Mouse (Mus musculus): ENCODE measurements around the gene Gm19684. TPM values are rescaled to one million over a fixed set of nuclear protein-coding genes. Genes with fewer than 3 reads are reported as not detected.
"Not testable (repeated sequence)": the region's sequence is repeated elsewhere in the genome, so short reads cannot be mapped to it uniquely, and the experiment has no call there.

Gm19684 gene
- polyA plus RNA-seq, 1 experiment from 2014 or later = not detected

DNA sequence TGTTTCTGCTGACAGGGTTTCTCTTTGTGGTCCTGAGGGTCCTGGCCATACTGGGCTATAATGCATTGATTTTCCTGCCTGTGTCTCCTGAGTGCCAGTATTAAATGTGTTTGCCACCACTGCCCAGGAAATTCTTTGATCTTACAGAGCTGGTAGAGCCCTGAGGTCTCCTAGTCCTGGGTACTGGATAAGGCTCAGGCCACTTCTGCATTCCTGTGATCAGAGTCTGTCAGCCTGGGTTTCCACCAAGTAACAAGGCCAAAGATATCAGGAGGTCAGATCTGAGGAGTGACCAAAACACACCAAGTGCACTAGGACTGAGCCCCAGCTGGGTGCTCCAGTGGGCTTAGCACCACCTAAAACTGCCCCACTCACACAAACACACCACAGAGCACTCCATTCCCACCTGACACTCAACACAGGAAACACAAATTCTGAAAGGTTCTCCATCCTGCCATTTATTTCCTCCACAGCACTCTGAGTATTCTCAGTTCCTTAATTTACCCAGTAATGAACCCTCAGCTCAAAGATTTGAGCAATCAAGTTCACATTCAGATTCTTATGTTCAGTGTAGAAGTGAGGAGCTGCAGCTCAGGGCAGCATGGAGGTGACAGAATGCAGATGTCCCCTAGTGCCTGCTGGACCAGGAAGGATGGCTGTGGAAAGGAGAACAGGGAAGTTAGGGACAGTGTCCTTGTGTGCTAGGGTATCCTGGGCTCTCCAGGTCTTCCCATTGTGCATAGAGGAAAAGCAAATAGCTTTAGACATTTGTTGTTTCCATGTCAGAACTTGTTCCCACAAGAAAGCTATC, 14.1 kb downstream of the Gm19684 start:
- H3K4me1 ChIP-seq (replicated peaks); ATAC-seq (ENCODE audit: insufficient read depth); H3K9me3 ChIP-seq (replicated peaks); H3K36me3 ChIP-seq (replicated peaks); H3K9ac ChIP-seq; H3K4me2 ChIP-seq; H3K27ac ChIP-seq (replicated peaks); H3K4me3 ChIP-seq (replicated peaks): not testable (repeated sequence)
- peaks cover 15% of the 10 kb centered on the region for H3K27me3 ChIP-seq

DNA sequence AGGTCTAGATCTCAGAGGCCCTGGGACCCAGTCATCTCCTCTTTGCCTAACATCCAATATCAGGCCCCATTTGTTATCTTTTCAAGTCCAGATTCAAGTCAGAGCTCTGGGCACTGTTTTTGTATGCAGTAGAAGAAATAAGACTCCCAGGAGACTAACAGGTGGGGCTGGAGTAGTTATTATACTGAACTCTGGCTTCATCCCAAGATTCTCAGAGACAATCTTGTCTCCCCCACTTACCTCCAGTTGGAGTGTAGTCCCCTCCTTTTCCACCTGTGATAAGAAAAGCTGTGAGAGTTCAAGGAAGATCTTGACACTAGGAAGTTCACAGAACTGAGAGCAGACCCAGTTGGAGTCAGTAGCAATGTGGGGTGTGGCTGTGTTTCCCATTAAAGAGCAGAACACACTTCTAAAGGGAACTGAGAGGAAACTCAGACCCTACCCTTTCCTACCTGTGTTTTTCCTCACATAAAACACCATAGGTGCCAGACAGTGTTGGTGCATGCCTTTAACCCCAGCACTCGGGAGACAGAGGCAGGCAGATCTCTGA, 14.9 kb downstream of the Gm19684 start:
- H3K27me3 ChIP-seq = peaks cover 22% of the 10 kb centered on the region
- not testable (repeated sequence) for H3K27ac ChIP-seq (replicated peaks); H3K9ac ChIP-seq; H3K4me3 ChIP-seq (replicated peaks); H3K36me3 ChIP-seq (replicated peaks); H3K4me2 ChIP-seq; ATAC-seq (ENCODE audit: insufficient read depth); H3K4me1 ChIP-seq (replicated peaks); H3K9me3 ChIP-seq (replicated peaks)
- 44% methylated on average over 1 of the region's 1 CpGs for WGBS (ENCODE audit: insufficient replicate concordance)

GRCm38 (mm10) chr17:36145111-36145860, 23.8 kb downstream of the Gm19684 start:
- Histone ChIP-seq H3K36me3 (replicated peaks) (no peaks in the 10 kb centered on the region), H3K4me1 (replicated peaks) (peaks cover 10% of the 10 kb centered on the region; the same call in 1 of the 2 replicates), H3K9me3 (replicated peaks) (no peaks in the 10 kb centered on the region), H3K27ac (replicated peaks) (no peak overlapping the region), H3K4me3 (replicated peaks) (peak overlapping the region; percentile 42), H3K9ac (no peak overlapping the region), H3K27me3 (peaks cover 67% of the 10 kb centered on the region), H3K4me2 (peak overlapping the region; percentile 61)
- WGBS (ENCODE audit: insufficient replicate concordance) = 2% methylated on average over 78 of the region's 78 CpGs
- no peak for ATAC-seq (ENCODE audit: insufficient read depth)

DNA sequence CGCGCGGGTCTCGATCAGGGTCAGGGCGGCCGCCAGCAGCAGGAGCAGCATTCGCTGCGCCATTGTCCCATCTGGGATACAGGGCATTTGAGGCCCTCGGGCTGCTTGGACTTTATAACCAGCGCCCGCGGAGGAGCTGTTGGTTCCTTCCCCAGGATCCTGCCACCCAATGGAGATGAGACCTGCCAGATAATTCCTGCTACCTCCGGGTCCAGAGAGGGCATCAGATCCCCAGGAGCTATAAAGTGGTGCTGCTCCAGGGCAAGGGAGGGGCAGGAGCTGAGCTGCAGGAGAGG, 24.3 kb downstream of the Gm19684 start:
- WGBS (ENCODE audit: insufficient replicate concordance) = 2% methylated on average over 13 of the region's 13 CpGs

GRCm38 (mm10) chr17:36146937-36147336, 25.5 kb downstream of the Gm19684 start:
- H3K36me3 ChIP-seq (replicated peaks); H3K27ac ChIP-seq (replicated peaks); H3K4me1 ChIP-seq (replicated peaks); H3K4me2 ChIP-seq; ATAC-seq (ENCODE audit: insufficient read depth); H3K9me3 ChIP-seq (replicated peaks); H3K9ac ChIP-seq; H3K4me3 ChIP-seq (replicated peaks): not testable (repeated sequence)
- H3K27me3 ChIP-seq = peaks cover 61% of the 10 kb centered on the region
- 44% methylated on average over 1 of the region's 1 CpGs for WGBS (ENCODE audit: insufficient replicate concordance)

More for the DNA sequence above, 24.3 kb downstream of the Gm19684 start:
- not testable (repeated sequence) for H3K9me3 ChIP-seq (replicated peaks); H3K36me3 ChIP-seq (replicated peaks); H3K4me1 ChIP-seq (replicated peaks); H3K27ac ChIP-seq (replicated peaks); ATAC-seq (ENCODE audit: insufficient read depth); H3K9ac ChIP-seq
- peaks cover 64% of the 10 kb centered on the region for H3K27me3 ChIP-seq
- peak overlapping the region; percentile 61 for H3K4me2 ChIP-seq
- H3K4me3 ChIP-seq (replicated peaks) = peak overlapping the region; percentile 42

DNA sequence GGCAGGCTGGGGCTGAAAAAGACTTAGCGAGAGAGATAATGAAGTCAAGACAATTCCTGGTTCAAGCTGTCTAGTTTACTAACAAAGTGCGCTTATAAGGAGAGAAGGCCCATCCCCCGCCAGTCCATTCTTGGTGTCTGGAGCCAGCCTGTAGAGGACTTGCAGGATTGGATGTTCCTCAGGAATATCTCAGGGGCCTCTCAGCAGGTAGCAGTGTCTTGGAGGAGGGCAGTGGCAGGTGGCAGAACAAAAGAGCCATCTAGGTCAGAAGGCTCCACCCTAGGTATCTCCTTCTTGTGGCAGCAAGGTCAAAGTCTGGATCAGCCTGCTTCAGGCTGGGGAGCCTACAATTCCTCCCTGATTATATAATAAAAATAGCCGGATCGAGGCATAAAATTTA, 27.0 kb downstream of the Gm19684 start:
- not testable (repeated sequence) for H3K9me3 ChIP-seq (replicated peaks); H3K4me2 ChIP-seq; H3K4me1 ChIP-seq (replicated peaks); ATAC-seq (ENCODE audit: insufficient read depth); H3K4me3 ChIP-seq (replicated peaks); H3K36me3 ChIP-seq (replicated peaks); H3K27ac ChIP-seq (replicated peaks); H3K9ac ChIP-seq
- 63% methylated on average over 5 of the region's 5 CpGs for WGBS (ENCODE audit: insufficient replicate concordance)
- H3K27me3 ChIP-seq = peaks cover 61% of the 10 kb centered on the region

DNA sequence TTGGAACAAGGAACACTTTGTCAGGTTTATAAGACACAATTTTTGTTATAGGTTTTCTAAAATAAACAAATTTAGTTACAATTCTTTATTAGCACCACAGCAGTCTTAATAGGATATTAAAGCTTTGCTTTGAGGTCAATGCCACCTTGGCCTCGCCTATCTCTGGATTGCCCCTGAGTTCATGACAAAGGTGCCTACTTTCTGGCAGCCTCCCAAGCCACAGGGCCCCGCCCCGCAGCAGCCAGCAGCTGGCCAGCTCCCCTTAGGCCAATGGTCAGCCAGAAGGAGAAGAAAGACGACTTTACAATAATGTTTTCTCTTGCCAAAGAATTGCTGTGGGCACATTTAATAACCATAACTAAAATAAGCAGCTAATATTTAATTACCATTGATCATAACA, 29.7 kb downstream of the Gm19684 start:
- H3K4me1 ChIP-seq (replicated peaks); H3K4me2 ChIP-seq; H3K36me3 ChIP-seq (replicated peaks); H3K9ac ChIP-seq; H3K27ac ChIP-seq (replicated peaks); H3K4me3 ChIP-seq (replicated peaks); H3K9me3 ChIP-seq (replicated peaks); ATAC-seq (ENCODE audit: insufficient read depth): not testable (repeated sequence)
- H3K27me3 ChIP-seq = peaks cover 63% of the 10 kb centered on the region
- WGBS (ENCODE audit: insufficient replicate concordance) = 45% methylated on average over 4 of the region's 4 CpGs

DNA sequence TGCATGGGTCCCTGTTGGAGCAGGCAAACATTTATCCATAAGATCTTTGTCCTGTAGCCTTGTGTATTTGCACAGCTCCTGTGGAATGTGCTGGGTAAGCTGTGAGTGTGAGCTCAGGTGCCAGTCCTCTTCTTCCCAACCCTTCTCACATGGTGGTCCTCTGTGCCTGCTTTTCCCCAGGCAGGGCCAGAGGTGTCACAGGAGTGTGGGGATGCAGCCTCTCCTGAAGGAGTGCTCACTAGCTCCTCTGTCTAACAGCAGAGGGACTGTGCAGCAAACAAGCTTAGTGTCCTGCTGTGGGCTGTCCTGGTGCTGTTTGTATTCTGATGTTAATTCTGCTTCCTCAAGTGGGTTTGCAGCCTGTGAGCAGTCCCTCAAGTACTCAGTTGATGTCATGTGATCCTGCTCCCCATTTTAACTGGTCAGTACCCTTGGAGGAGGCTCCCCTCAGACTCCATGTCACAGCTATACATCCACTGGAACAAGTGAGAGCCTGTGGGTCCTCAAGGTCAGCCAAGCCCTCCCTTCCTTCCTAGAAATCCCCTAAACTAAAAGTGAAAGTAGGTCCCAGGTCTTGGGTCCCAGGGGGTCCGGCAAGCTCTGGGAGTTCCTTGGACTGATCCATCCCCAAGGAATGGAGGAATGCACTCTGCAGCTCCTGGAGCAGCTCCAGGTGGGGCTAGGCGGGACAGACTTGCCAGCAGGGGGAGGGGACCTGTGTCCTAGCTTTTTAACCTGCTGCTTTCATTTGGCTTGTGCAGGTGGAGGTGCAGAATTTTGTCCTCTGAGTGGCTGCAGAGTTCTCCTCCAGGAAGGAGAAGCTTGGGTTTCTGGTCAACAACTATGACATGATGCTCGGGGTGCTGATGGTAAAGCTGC, 33.0 kb downstream of the Gm19684 start:
- Histone ChIP-seq H3K9me3 (replicated peaks) (no peaks in the 10 kb centered on the region), H3K36me3 (replicated peaks) (no peaks in the 10 kb centered on the region), H3K4me3 (replicated peaks) (no peak overlapping the region), H3K4me2 (no peak overlapping the region), H3K4me1 (replicated peaks) (no peaks in the 10 kb centered on the region), H3K9ac (no peak overlapping the region), H3K27ac (replicated peaks) (no peak overlapping the region), H3K27me3 (peaks cover 74% of the 10 kb centered on the region)
- no peak for ATAC-seq (ENCODE audit: insufficient read depth)
- WGBS (ENCODE audit: insufficient replicate concordance) = 16% methylated on average over 3 of the region's 3 CpGs

GRCm38 (mm10) chr17:36157782-36158181, 36.3 kb downstream of the Gm19684 start:
- H3K4me2 ChIP-seq = peak overlapping the region; percentile 27; the same call in 1 of the 2 replicates
- not testable (repeated sequence) for H3K27ac ChIP-seq (replicated peaks); H3K4me1 ChIP-seq (replicated peaks); H3K36me3 ChIP-seq (replicated peaks); H3K4me3 ChIP-seq (replicated peaks); H3K9me3 ChIP-seq (replicated peaks); ATAC-seq (ENCODE audit: insufficient read depth); H3K9ac ChIP-seq
- peaks cover 90% of the 10 kb centered on the region for H3K27me3 ChIP-seq
- WGBS (ENCODE audit: insufficient replicate concordance) = under 1% methylated on average over 36 of the region's 36 CpGs

DNA sequence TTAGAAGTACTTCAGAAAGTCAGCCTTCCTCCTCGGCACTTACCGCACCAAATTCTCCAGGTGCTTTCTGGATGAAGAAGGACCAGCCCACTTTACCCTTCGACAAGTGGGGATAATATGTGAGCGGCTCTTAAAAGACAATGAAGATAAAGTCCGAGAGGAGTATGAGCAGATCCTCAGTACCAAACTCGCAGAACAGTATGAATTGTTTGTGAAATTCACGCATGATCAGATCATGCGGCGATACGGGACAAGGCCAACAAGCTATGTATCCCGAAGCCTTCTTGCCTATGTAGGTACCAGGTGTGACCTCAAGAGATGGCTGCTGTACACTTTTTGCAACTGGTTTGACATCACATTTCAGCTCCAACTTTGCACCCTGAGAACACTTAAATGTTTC, 36.8 kb downstream of the Gm19684 start:
- ATAC-seq (ENCODE audit: insufficient read depth); H3K4me1 ChIP-seq (replicated peaks); H3K27ac ChIP-seq (replicated peaks); H3K4me3 ChIP-seq (replicated peaks); H3K4me2 ChIP-seq; H3K9ac ChIP-seq; H3K9me3 ChIP-seq (replicated peaks); H3K36me3 ChIP-seq (replicated peaks): not testable (repeated sequence)
- peaks cover 91% of the 10 kb centered on the region for H3K27me3 ChIP-seq
- WGBS (ENCODE audit: insufficient replicate concordance) = 10% methylated on average over 11 of the region's 11 CpGs
